Mouse (Mus musculus): ENCODE results near the gene Rnf149.
A peak's percentile ranks its signal among the peaks of the same experiment; 100 is the strongest.

The Rnf149 gene

DNA sequence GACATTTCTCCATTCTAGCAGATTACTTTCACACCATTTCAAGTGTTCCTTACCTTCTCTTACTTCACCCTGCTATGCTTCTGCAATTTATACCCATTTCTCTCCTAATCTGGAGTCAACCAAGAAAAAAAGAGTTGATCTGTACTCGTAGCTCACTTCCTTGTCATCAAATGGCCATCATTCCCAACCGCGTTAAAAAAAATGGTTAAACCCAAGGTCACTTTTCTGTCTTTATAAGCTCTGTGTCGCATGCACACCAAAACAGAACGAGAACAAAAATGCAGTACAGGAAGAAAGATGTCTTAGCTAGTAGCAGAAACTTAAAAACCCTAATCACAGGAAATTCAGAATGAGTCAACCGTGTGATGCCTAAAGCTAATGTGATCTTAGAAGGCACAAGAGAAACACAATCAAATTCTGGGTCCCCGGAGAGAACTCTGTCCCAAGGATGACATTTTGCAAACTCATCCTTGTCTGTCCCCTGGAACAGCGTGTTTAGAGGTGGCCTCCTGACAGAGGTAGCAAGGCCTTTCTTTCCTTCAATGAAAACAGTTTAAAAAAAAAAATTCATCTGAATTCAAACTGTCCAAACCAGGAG is 1.3 kb downstream of the Rnf149 start:
- DNase-seq (ENCODE audit: low spot score in 2 of 2): no peak

DNA sequence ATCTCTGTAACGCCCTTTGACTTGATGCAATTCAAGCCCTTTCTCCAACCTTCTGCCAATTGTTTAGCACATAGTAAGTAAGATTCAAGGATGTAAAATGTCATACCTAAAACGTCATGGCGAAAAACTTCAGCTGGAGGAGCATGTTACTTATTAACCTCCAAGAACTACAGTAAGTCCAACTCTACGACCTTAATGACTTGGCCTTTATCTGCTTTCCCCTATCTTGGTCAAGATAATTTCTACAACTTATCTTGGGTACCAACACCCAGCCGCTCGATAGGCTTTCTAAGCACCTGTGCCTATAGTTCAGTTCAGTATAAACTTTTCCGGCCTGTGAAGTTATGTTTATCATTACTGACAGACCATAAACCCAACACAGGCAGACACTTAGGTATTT is 3.3 kb downstream of the Rnf149 start:
- no peak for DNase-seq (ENCODE audit: low spot score in 2 of 2)

DNA sequence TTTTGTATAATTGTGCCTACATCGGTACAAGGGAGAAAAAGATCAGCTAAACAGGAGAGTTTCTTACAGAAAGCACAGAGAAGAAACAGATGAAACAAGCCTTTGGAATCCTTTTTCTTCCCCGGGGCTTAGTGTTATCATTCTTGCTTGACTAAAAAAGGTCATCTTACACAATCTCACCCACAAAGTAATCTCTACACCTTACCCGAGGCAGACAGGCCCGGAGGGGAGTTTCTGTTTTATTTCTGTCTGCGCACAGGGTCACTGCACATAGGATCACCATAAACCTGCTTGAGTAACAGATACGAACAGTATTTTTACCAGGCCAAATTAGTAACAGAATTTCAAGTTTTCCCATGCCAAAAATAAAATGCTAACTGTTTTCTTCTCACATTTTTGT is 5.6 kb downstream of the Rnf149 start:
- DNase-seq (ENCODE audit: low spot score in 2 of 2): no peak

DNA sequence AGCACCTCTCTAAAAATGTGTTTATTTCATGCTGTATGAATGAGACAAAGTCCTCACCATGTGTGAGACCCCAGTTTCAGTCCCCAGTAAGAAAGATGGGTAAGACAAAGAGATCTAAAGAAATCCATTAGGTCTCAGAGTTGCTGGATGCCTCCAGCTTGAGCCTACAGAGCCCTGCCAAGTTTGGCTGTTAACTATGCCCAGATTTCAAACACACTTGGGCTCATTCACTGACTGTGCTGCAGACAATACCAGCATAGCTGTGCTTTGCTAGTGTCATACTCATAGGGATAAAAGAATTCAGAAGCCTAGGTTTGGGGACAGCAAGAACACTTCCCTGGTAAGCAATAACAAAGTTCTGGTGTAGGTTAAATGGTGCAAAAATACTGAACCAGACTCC is 9.1 kb downstream of the Rnf149 start:
- DNase-seq (ENCODE audit: low spot score in 2 of 2): no peak

DNA sequence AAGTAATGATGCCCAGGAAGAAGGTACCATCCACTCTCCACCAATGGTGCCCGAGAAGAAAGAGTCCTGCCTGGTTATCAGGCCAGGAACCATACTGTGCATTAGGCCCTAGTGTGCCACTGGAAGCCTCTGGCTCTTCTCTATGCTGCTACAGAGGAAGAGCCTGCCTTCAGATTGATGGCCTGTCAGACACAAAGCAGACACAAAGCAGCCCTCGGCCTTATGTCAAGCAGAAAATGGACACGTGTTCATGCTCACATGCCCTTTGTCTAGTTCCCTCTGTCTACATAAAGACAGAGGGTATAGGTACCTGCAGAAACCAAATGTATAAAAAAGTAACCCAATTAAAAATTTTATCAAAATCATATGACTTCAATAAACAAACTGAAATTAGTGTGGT is 12.6 kb downstream of the Rnf149 start:
- DNase-seq (ENCODE audit: low spot score in 2 of 2): no peak

DNA sequence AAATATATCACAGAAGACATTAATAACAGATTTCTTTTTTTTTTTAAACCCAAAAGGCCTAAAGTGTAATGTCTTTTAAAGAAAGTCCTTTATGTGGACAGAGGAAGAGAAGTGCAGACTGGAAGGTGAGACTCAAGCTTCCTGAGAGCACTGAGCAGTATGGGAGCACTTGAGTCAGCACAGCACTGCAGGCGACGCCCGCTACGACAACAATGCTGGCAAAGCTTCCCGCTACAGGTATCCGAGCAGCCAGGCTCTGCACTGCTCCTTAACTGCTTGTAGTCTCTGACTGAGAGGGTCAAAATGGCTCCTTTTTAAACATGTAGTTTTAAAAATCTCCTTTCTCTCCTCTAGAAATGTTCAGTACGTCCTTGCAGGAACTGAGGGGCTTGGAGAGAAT is 14.0 kb downstream of the Rnf149 start:
- no peak for DNase-seq (ENCODE audit: low spot score in 2 of 2)

DNA sequence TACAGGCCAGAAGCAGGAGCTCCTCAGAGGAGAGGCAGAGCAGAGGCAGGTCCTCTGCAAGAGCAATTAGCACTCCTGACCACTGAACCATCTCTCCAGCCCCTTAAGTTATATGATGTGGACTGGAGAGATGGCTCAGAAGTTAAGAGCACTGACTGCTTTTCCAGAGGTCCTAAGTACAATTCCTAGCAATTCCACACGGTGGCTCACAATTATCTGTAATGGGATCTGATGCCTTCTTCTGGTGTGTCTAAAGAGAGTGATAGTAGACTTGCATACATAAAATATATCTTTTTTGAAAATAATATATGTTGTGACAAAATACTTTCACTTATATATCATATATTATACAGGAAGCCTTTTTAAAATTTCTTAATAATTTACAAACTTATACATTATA is 15.3 kb downstream of the Rnf149 start:
- no peak for DNase-seq (ENCODE audit: low spot score in 2 of 2)

DNA sequence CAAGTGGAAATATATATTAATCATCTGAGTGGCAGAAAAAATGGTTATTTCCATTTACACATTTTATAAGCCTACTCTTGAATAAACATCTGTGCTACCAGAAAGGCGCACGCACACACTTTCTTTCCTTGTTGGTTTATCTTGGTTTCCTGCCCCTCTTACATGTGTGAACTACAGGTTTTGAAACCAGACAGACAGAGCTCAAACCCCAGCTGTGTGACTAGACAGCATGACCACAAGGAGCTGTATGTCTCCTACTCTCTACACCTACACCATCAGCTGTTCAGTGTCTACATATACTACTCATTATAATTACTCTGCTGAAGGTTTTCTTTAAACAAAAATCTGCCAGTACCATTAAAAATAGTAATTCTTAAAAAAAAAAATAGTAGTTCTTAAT is 18.2 kb downstream of the Rnf149 start:
- DNase-seq (ENCODE audit: low spot score in 2 of 2): peak; percentile 17 to 25

DNA sequence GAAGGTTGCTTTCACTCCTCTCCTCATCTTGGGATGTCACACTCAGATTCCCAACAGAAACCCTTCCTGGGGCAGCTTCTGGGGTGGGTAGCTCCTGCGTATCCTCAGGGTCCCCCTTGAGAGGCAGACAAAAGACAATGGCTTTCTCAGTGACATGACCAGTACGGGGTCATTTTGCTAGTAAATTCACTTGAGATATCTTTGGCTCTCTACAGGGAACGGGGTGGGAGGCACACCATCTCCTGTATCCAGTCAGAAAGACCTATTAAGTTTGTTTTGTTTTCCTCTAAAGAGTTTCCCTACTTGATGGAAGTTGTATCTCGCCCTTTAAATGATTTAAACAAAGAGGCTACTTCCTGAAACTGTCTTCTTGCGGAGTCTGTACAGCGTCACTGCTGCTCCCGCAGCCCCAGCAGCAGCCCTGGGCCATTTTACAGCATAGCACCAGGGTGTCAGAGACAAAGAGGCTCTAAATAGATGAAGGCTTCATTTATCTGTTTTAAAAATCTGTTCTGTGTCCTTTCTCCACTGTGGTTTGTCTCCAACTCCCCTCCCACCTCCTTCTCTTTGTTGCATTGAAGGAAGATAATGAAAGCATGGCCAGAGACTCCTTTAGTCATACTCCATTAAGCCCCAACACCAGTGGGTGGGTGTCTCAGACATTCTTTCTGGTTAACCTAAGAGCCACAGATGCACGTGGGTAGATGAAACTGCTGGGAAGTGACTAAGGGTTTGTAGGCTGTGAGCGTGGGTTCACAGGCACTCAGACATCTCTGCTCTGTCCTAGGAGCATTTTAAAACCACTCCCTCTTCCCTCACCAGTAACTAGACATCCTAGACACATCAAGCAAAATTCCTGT is 21.4 kb downstream of the Rnf149 start:
- DNase-seq (ENCODE audit: low spot score in 2 of 2): no peak

DNA sequence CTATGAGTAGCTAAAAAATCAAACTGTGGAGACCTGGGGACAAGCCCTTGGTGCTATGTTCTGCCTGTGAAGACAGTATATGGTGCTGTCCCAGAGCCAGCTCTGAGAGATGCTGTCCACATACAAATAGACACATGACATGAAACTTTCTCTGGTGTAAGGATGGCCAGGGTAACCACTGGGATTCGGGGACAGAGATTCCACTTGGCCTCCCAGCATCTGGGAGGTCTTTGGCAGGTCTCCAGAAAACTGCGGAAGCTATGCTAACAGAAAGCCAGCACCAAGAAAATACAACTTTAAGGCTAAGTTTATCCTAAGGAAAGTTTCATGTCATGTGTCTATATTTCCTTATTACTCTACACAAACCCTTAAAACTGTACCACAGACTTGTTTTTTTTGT is 27.4 kb downstream of the Rnf149 start:
- DNase-seq (ENCODE audit: low spot score in 2 of 2): no peak

DNA sequence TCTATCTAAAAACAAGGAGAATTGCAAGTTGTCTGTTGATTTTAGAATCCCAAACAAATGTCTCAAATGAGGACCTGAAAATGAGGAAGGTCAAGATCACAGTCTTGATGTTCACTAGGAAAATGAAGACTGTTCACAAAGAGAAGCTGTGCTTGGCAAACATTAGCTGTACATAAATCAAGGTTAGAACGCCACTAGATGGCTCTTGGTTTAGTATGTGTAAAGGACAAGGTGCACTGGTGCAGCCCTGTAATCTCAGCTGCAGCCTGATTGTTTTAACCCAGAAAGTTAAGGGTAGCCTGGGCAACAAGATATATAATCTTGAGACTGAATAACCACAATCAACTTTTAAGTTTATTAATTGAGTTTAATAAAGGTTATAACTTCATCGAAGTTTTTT is 30.0 kb downstream of the Rnf149 start:
- DNase-seq (ENCODE audit: low spot score in 2 of 2): no peak

DNA sequence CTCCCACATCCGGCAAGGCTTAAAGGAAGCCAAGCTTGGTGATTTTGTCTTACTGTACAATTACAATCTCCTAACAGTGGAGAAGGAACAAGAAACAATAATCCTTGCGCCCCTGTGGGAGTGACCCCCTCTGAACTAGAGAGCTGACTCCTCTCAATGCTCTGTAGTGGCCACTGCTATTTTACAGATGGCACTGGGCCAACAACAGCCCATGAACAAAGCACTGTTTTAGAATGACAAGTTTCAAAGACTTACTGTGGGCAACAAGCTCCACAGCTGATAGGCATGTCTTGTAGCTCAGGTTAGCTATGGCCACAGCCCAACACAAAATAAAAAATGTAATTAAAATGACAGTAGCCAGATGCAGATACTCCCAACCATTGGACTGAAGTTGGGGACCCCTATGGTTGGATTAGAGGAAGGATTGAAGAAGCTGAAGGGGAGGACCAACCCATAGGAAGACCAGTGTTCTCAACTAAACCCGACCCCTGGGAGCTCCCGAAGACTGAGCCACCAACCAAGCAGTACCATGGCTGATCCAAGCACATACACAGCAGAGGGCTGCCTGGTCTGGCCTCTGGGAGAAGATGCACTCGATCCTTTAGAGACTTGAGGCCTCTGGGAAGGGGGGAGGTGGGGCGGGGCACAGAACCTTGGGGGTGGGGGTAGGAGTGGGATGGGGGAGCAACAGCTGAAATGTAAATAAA is 30.9 kb downstream of the Rnf149 start:
- no peak for DNase-seq (ENCODE audit: low spot score in 2 of 2)

DNA sequence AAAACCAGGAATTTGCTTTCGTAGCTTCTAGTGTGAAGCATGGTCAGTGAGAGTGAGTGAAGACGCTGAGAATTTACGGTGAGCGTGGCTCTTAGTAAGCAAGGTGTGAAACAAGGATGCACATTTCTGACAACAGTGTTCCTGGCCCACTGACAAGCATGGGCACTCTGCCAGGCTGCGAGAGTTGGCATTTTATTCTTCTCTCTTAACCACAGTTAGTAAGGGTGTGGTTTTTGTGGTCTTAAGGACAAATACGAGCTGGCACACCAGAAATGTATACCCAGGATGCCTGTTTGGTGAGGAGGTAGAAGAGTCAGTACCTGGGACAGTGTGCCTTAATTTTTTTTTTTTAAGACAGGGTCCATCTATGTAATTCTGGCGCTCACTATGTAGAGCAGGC is 31.6 kb downstream of the Rnf149 start:
- DNase-seq (ENCODE audit: low spot score in 2 of 2): no peak

DNA sequence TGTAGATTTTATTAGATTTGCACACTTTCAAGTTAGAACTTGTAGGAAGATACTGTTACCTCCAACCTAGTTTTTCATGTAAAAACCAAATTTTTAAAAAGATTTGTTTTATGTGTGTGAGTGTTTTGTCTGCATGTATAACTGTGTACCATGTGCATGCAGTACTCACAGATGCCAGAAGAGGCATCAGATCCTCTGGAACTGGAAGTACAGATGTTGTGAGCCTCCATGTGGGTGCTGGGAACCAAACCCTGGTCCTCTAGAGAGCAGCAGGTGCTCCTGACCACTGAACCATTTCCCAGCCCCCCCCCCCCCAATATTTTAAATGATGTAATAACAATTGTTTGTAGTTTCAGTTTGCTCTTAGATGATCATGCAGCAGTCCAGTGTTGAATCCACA is 36.6 kb downstream of the Rnf149 start:
- DNase-seq (ENCODE audit: low spot score in 2 of 2): no peak

DNA sequence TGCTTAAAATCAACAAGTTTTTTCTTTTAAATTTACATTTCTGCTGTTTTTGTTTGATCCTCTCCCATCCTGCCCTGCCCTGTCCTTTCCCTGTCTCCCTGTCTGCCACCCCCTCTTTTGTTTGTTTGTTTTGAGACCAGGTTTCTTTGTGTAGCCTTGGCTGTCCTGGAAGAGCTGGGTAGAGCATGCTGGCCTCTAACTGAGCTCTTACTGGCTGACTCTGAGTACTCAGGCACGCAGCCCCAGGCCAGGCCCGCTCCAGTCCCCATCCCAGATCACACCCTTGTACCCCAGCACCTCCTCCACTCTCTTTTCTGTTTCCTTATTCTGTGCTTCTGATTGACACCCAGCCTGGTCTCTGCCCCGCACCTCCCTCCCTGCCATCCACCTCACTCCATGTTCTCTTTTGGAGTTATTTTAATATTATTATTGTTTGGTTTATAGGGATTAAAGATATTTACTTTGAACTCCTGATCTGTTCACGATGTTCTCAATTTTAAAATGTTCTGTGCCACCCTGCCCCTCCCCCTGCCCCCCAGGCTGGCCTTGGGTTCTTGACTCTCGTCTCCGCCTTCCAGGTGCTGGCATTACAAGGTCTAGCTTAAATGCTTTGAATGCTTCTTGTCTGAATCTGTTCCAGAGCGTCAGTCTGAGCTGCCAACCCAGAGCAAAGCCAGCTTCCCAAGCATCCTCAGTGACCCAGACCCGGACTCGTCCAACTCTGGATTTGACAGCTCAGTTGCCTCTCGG is 39.4 kb downstream of the Rnf149 start:
- DNase-seq (ENCODE audit: low spot score in 2 of 2): no peak

DNA sequence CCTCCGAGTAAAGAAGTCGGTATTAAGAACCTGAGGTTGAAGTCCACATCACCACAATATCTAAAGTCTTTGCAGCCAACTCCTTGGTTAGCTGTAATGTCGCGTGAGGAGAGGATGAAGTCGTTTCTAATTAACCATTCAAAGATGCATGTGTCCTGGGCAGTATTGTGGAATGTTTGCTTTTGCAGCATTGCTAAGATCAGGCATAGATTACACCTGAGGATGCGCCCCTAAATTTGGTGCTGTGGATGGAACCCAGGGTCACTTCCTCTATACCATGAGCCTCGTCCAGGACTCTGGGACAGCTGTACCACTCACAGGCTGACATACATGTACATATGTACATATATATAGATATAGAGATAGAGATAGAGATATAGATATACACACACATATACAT is 40.5 kb downstream of the Rnf149 start:
- DNase-seq (ENCODE audit: low spot score in 2 of 2): no peak

DNA sequence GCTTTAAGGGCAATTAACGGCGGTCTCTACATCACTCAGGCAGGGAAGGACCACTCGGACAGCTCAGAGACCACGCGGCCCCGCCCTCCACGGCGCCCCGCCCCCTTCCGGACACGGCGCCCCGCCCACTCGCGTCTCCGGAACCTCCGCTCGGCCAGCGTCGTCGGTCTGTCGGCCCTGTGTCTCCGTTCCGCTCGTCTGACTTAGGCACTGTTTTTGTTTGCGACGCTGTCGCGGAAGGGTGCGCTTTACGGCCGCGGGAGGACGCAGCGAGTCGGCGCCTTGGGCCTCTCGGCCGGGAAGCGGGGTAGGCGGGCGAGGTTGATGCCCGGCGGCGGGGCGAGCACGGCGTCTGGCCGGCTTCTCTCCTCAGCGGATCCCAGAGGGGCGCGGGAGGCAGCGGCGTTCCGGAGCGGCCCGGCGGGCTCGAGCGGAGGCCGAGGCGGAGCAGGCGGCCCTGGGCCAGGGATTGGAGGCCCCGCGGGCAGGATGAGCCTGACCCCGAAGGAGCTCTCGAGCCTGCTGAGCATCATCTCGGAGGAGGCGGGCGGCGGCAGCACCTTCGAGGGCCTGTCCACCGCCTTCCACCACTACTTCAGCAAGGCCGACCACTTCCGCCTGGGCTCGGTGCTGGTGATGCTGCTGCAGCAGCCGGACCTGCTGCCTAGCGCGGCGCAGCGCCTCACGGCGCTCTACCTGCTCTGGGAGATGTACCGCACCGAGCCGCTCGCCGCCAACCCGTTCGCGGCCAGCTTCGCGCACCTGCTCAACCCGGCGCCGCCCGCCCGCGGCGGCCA is 41.5 kb downstream of the Rnf149 start:
- peak; percentile 93 to 95 for DNase-seq (ENCODE audit: low spot score in 2 of 2)

DNA sequence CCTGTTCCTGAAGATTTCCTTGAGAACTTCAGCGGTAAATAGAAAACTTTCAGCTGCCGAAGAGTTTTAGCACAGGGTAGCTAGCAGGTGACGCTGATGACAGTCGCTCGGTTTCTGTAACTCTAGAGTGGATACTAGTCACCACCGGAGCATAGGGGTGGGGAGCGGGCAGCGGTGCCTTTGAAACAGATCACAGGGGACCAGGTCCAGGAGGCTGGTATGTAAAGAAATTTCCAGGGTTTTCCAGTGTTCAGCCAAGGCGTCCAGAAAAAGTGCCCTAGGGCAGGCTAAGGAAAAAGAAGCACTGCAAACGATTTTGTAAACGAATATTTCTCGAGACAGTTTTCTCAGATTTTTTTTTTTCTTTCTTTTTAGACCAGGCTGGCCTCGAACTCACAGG is 42.4 kb downstream of the Rnf149 start, which contains the start of gene Cnot11:
Gene Cnot11 (plus strand): TSS at position 162 of the 400 bp plus-strand sequence.
- DNase-seq (ENCODE audit: low spot score in 2 of 2): no peak

DNA sequence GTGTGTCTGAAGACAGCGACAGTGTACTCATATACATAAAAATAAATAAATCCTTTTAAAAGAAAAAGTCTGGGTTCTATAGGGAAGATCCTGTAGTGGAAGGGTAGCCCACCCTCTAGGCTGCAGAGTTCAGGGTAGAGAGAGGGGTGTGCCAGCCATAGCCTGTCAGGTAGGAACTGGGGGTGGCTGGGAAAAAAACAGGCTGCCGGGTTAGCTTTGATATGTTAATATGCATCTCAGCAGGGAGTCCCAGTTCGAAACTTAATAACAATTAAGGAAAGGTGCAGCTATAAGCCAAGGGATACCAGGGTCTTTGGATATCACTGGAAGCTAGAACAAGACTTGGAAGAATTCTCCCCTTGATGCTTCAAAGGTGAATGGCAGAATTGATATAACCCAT is 43.3 kb downstream of the Rnf149 start:
- DNase-seq (ENCODE audit: low spot score in 2 of 2): no peak

DNA sequence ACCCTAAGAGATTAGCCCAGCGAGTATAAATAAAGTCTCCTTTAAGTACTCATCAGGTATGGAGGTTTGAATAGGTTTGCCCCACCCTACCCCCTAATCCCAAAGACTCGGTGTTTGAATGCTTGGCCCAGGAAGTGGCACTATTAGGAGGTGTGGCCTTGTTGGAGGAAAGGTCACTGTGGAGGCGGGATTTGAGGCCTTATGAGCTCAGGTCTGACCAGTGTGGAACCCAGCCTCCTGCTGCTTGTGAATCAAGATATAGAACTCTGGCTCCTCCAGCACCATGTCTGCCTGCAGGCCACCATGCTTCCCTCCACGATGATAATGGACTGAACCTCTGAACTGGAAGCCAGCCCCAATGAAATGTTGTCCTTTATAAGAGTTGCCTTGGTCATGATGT is 46.2 kb downstream of the Rnf149 start:
- no peak for DNase-seq (ENCODE audit: low spot score in 2 of 2)

DNA sequence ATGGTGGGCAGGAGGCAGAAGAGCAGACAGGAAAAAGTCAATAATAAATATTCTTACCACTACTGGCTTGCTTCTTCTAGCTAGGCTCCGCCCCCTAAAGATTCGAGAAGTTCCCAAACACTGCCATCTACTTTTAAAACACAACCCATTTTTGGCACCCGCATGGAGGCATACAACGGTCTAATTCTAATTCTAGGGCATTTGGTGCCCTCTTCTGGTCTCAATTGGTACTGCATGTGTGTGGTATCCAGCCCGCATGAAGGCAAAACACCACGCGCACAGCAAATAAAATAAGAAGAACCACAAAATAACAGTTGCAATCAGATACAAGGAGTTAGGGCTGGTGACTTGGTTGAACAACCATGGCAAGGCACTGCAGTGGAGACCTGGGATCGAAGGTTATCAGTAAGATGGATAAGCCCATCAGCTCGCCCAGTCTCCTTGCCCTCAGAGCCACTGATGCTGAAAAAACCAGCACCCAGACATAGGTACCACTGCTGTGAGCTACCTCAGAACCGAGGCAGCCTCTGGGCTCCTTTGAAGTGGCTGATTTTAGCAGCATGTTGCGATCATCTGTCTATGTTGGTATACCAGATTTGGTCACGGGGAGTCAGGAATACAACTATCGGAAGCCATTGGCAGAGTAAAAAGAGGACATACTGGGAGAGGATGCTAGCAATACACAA is 46.8 kb downstream of the Rnf149 start:
- DNase-seq (ENCODE audit: low spot score in 2 of 2): peak; percentile 54 to 82
